8 mouse cellular contexts compared by ENCODE assay signal in genomic region chr12:73907079-73907672, GRCm38 (mm10). TPM values are rescaled to one million over a fixed set of nuclear protein-coding genes. Genes with fewer than 3 reads are reported as not detected.
DNase-seq lines count a peak whose midpoint lies in the region; ATAC-seq and TF ChIP-seq lines count a peak whose summit lies in the region.

No protein-coding gene starts in this region.

- no peaks in the 10 kb centered on the region for H3K9me3 ChIP-seq in liver, embryonic 14.5 days (ENCODE audit: control insufficient read depth, low read length)

- peak overlapping the region; percentile 71 for H3K27ac ChIP-seq in cerebellum, adult 2 months (ENCODE audit: insufficient read depth, low read length)
- H3K27ac ChIP-seq in testis, adult 2 months (ENCODE audit: control insufficient read depth, insufficient read depth, low read depth, low read length) = peak overlapping the region; percentile 78
- H3K27ac ChIP-seq in liver, embryonic 14.5 days = no peak overlapping the region

- no peak for TF ChIP-seq CTCF in cerebellum, adult 2 months (IDR thresholded peaks at IDR 0.05; ENCODE audit: borderline replicate concordance, insufficient read depth, low read depth, low read length)
- no peak for TF ChIP-seq CTCF in testis, adult 2 months (IDR thresholded peaks at IDR 0.05; ENCODE audit: control insufficient read depth, insufficient read depth, insufficient replicate concordance, low read depth, low read length)
- no peak for TF ChIP-seq CTCF in liver, embryonic 14.5 days (IDR thresholded peaks at IDR 0.05; ENCODE audit: low read depth)

- no peak for DNase-seq in cerebellum, adult 2 months
- DNase-seq in cerebellum, postnatal 36 days = no peak
- no peak for DNase-seq in testis, postnatal 14 days (ENCODE audit: low spot score)
- no peak for DNase-seq in liver, embryonic 14.5 days (ENCODE audit: low read depth in 3 of 3, low spot score in 3 of 3)
- no peak for DNase-seq in adrenal gland, adult 2 months
- no peak for DNase-seq in left cerebral cortex, adult 9 months (ENCODE audit: low spot score in 2 of 2)
- no peak for DNase-seq in layer of hippocampus, postnatal 10 days (ENCODE audit: low spot score in 2 of 2)

- H3K9ac ChIP-seq in liver, embryonic 14.5 days (replicated peaks) = no peak overlapping the region

- under 1% methylated on average over 18 of the region's 18 CpGs for WGBS in cerebellum, adult 2 months
- WGBS in liver, embryonic 14.5 days (ENCODE audit: insufficient replicate concordance) = 2% methylated on average over 18 of the region's 18 CpGs

- H3K4me1 ChIP-seq in cerebellum, adult 2 months (ENCODE audit: control insufficient read depth, insufficient read depth, low read length) = no peaks in the 10 kb centered on the region
- H3K4me1 ChIP-seq in testis, adult 2 months (ENCODE audit: control insufficient read depth, insufficient read depth, low read length) = peaks cover 2% of the 10 kb centered on the region; the same call in 1 of the 2 replicates
- H3K4me1 ChIP-seq in liver, embryonic 14.5 days (replicated peaks; ENCODE audit: control insufficient read depth in 2 of 2, insufficient read depth in 2 of 2, low read length in 1 of 2) = peaks cover 4% of the 10 kb centered on the region in 2 experiments; a peak in 3 of 4 replicates

- no peaks in the 10 kb centered on the region for H3K36me3 ChIP-seq in testis, adult 2 months (ENCODE audit: control insufficient read depth, insufficient read depth, low read length)
- no peaks in the 10 kb centered on the region for H3K36me3 ChIP-seq in liver, embryonic 14.5 days (replicated peaks; ENCODE audit: control insufficient read depth, insufficient read depth, low read depth)

- peak overlapping the region; percentile 65 for H3K4me3 ChIP-seq in cerebellum, adult 2 months (replicated peaks; ENCODE audit: insufficient read depth, low read depth, low read length)
- peak overlapping the region; percentile 92 for H3K4me3 ChIP-seq in testis, adult 2 months (ENCODE audit: control insufficient read depth, low read depth, low read length)
- peak overlapping the region; percentile 58 to 84 for H3K4me3 ChIP-seq in liver, embryonic 14.5 days (ENCODE audit: insufficient read depth in 1 of 2, low read depth in 2 of 2, low read length in 2 of 2)

- peak; percentile 76 for ATAC-seq in liver, embryonic 14.5 days (ENCODE audit: insufficient read depth)

- H3K27me3 ChIP-seq in cerebellum, adult 2 months (ENCODE audit: control insufficient read depth, insufficient read depth, low read length) = no peaks in the 10 kb centered on the region
- H3K27me3 ChIP-seq in testis, adult 2 months (ENCODE audit: control insufficient read depth, insufficient read depth, low read length) = no peaks in the 10 kb centered on the region
- H3K27me3 ChIP-seq in liver, embryonic 14.5 days (ENCODE audit: control insufficient read depth, insufficient read depth, low read length) = no peaks in the 10 kb centered on the region

- no peak for TF ChIP-seq EP300 in liver, embryonic 14.5 days (IDR thresholded peaks at IDR 0.05; ENCODE audit: low read depth)

- TF ChIP-seq POLR2A in cerebellum, adult 2 months (IDR thresholded peaks at IDR 0.05; ENCODE audit: borderline replicate concordance, insufficient read depth, low read length) = no peak
- TF ChIP-seq POLR2A in testis, adult 2 months (IDR thresholded peaks at IDR 0.05; ENCODE audit: control insufficient read depth, low read depth, low read length) = no peak

- H3K4me2 ChIP-seq in liver, embryonic 14.5 days (ENCODE audit: low read depth) = peak overlapping the region; percentile 90

RNA-seq across cellular contexts. Expression of gene Hif1a, which starts 6.0 kb away (rescaled TPM):
- polyA plus RNA-seq in cerebellum, adult 2 months (2012; rRNA removed) = 72.6 and 79.9 TPM in 2 replicates
- 4.7 and 5.6 TPM in 2 replicates for polyA plus RNA-seq in testis, adult 2 months (2012; rRNA removed)
- polyA plus RNA-seq in liver, embryonic 14.5 days (2012; rRNA removed) = 6.5 and 8.2 TPM in 2 replicates
- polyA plus RNA-seq in liver, embryonic 14.5 days (2014; fragmentation: Nextera tagmentation; extraction: Ambion mirVana) = 15.0 and 16.9 TPM in 2 replicates
- total RNA-seq in adrenal gland, adult 2 months (2021) = 10 to 100 TPM; 58.1 to 58.5 TPM
- polyA plus RNA-seq in adrenal gland, adult 2 months (2012; rRNA removed) = 31.6 and 42.5 TPM in 2 replicates
- 10 to 100 TPM; 62.4 to 64.4 TPM for total RNA-seq in layer of hippocampus, postnatal 10 days (2021)

RNA-seq across cellular contexts. Expression of gene Gm49321, which starts 30.3 kb away (rescaled TPM):
- polyA plus RNA-seq in cerebellum, adult 2 months (2012; rRNA removed) = not detected in 2 replicates
- polyA plus RNA-seq in testis, adult 2 months (2012; rRNA removed) = 0.70 TPM in 1 of 2 replicates, not detected in the other
- polyA plus RNA-seq in liver, embryonic 14.5 days (2012; rRNA removed) = not detected in 2 replicates
- polyA plus RNA-seq in liver, embryonic 14.5 days (2014; fragmentation: Nextera tagmentation; extraction: Ambion mirVana) = 1.8 and 3.2 TPM in 2 replicates
- total RNA-seq in adrenal gland, adult 2 months (2021) = 1 to 10 TPM; 5.6 to 7.4 TPM
- not detected in 2 replicates for polyA plus RNA-seq in adrenal gland, adult 2 months (2012; rRNA removed)
- 10 to 100 TPM in 1 of 2 experiments, 1 to 10 TPM in 1; 4.9 to 12.5 TPM for total RNA-seq in layer of hippocampus, postnatal 10 days (2021)

RNA-seq across cellular contexts. Expression of gene Snapc1, which starts 57.1 kb away (rescaled TPM):
- 33.4 and 35.2 TPM in 2 replicates for polyA plus RNA-seq in cerebellum, adult 2 months (2012; rRNA removed)
- polyA plus RNA-seq in testis, adult 2 months (2012; rRNA removed) = 6.9 and 7.1 TPM in 2 replicates
- polyA plus RNA-seq in liver, embryonic 14.5 days (2012; rRNA removed) = 1.8 and 3.3 TPM in 2 replicates
- polyA plus RNA-seq in liver, embryonic 14.5 days (2014; fragmentation: Nextera tagmentation; extraction: Ambion mirVana) = 3.5 and 5.8 TPM in 2 replicates
- total RNA-seq in adrenal gland, adult 2 months (2021) = 10 to 100 TPM; 16.9 to 18.2 TPM
- polyA plus RNA-seq in adrenal gland, adult 2 months (2012; rRNA removed) = 12.5 and 15.4 TPM in 2 replicates
- total RNA-seq in layer of hippocampus, postnatal 10 days (2021) = 10 to 100 TPM; 27.4 to 34.5 TPM
